Mouse (Mus musculus) MN1 (cell line): ENCODE data around the gene Ryr1.
"Not testable (repeated sequence)": the region's sequence is repeated elsewhere in the genome, so short reads cannot be mapped to it uniquely, and the experiment has no call there.

Experiments used
- DNase-seq: peaks from one replicate; pipeline ENCODE4 v3.0.0-alpha.2; 2016; ENCODE audit warnings: low spot score

Gene Ryr1

DNA sequence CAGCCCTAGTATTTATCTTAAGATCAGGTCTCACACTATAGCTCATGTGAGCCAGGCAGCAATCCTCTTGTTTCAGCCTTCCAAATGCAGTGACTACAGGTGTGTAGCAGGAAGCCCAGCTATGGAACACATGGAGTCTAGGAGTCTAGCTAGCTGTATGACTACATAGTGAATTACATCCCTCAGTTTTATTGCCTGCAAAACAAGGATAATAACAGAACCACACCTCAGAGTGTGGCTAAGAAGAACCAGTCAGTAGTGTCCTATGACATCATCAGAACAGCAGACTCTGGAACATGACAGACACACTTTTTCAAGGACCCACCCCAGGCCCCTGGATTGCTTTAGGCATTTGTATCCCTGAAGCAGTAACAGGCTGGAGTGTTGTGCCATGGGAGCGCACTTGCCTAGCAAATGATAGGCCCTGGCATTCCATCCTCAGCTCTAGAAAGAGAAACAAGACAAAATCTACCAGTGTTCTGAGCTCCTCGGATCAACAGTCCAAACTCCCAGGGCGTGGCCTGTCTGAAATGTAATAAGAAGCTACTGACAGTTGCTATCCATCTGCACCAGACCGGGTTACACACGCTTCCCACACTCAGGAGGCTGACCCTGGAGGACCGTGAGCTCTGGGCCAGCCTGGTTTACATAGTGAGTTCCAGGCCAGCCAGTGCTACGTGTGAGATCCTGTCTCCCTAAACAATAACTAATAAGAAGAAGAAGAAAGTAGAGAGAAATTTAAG lies 21.8 kb upstream of the Ryr1 start:
- no peak for DNase-seq

DNA sequence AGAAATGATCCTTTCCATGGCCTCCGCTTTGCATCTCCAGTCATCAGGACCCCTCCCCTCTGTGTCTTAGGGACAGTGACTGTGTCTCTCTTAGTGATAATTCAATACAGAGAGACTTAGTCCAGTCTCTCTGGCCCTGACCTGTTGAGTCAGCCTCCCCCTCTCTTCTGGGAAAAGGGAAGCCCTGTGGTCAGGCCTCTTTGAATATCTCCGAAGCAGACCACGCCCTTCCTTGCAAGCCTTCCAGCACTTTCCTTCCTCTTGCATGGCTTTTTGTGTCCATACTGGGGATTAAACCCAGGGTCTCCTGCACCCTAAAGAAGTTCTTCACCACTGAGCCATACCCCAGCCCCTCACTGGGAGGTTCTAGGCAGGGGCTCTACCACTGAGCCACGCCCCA lies 19.0 kb upstream of the Ryr1 start:
- no peak for DNase-seq

DNA sequence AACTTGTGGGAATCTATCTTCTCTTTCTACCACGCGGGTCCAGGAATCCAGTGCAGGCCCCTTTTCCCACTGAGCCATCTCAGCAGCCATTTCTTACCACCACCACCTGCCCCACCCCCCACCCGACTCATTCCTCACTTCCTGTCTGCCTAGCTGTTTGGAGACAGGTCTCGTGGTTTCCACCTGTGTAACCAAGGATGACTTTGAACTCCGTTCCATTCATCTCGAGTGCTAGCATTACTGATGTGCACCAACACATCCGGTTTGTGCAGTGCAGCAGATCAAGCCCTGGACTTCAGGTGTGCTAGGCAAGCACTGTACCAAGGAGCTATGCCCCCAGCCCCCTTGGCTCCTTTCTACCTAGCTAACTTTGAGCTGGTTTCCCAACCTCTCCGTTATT lies 16.4 kb upstream of the Ryr1 start:
- no peak for DNase-seq

DNA sequence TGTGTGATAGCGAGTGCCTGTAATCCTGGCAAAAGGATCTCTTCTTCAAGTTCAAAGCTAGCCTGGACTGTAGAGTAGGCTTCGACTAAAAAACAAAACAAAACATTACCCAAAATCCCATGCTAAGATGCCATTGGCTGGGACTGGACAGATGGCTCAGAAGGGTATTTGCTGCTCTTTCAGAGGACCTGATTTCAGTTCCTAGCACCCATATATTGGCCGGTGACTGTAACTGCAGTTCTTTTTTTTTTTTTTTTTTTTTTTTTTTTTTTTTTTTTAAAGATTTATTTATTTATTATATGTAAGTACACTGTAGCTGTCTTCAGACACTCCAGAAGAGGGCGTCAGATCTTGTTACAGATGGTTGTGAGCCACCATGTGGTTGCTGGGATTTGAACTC lies 14.3 kb upstream of the Ryr1 start:
- not testable (repeated sequence) for DNase-seq

DNA sequence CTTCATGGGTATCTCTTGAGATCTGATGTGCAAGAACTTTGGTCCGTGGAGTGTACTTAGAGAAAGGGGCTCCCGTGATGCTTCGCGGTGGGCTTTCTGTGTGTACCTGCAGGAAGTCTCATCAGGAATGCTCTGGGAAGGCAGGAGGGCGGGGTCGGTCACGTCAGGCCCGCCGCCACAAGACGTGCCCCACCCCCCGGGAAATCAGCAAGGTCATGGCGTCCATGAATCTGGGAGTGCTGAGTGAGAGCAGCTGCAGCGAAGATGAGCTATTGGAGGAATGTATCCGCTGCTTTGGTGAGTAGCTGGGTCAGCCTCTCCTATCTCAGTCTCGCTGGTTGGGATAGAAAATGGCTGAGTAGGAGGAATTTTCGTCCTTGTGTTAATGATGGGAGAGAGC lies 12.4 kb upstream of the Ryr1 start:
- no peak for DNase-seq

DNA sequence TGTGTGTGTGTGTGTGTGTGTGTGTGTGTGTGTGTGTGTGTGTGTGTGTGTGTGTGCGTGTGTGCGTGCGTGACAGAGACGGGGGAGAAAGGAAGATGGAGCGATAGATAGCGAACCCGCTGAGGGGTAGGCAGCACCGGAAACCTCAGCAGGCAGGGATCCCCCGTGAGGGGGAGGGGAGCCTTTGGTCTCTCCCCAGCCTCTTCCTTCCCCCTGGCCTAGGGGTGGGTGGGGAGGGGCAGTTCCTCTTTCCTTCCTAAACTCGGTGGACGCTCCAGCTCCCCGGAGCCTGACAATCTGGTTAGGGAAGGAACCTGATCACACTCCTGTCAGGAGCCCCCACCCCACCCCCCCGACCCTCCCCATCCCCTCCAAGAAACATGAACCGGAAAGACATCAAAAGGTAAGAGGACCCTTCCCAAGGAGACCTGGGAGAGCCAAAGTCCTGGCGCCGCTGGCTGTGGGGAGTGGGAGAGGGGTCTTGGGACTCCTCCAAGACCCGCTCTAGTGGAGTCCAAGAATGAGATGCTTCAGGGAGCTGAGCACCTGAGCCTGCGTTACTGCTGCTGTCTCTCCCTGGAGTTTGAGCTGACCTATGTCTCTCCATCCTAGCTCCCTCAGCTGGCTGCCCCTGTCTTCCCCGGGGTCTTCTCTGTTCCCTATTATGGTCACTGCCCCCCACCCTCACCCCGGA lies 9.9 kb upstream of the Ryr1 start, which contains the start of gene Rasgrp4:
Gene Rasgrp4 (plus strand): TSS at position 159 of the 694 bp plus-strand sequence.
- DNase-seq: no peak

DNA sequence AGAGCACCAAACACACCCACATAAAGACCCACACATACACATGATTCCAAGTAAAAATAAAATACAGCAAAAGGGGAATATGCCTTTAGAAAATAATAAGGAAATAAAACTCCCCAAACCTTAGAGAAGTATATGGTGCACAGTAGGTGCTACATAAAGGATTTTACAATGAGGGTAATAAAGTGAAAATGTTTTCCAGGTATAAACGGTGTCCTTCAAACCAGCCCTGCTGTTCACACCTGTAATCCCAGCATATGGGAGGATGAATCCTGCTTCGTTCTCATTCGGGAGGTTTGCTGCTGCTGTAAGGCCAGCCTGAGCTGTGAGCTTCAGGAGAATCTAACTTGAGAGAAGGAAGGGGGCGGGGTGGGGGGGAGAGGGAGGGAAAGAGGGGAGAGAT lies 9.3 kb upstream of the Ryr1 start:
- no peak for DNase-seq

DNA sequence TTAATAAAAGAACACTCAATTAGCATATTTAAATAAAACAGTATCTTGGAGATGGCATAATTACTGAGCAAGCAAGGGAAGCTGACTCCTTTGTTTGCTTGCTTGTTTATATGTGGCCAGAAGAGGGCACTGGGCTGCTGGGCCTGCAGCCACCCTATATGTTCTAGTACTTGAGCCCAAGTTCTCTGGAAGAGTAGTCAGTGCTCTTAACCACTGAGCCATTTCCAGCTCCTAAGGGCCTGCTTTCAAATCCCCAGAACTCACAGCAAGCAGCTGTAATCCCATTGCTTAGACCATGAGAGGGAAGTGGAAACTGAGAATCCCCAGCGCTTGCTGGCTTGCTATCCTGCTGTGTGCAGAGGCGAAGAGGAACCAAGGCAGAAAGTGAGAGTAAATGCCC lies 3.7 kb upstream of the Ryr1 start:
- DNase-seq: peak; percentile 21

DNA sequence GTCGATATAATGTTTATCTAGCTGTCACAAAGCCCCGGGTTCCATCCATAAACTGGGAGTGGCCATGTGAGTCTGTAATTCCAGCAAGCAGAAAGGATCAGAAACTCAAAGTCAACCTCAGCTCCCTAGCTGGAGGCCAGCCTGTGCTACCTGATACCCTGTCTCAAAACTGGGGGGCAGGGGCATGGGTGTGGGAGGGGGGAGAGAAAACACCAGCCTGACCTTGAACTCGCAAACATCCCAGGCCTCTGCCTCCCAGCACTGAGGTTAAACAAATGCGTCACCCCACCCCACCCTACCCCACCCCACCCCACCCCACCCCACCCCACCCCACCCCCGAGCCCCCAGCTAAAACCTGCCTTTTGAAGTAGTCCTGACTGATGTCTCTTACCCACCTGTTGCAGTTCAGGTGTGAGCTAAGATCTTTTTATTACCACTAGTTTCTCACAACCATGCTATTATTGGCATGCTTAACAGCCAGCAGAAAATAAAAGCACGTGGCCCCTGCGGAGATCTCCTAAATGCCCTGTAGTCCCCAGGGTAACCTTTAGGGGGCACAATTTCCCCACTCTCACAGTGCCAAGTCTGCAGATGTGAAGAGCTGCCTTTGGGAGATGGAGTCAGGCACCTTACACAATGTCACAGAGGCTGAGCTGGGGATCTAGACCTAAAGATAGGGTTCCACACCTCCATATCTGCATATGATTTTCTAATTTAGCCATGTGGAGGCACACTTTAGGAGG lies 1.4 kb upstream of the Ryr1 start:
- peak; percentile 59 for DNase-seq

DNA sequence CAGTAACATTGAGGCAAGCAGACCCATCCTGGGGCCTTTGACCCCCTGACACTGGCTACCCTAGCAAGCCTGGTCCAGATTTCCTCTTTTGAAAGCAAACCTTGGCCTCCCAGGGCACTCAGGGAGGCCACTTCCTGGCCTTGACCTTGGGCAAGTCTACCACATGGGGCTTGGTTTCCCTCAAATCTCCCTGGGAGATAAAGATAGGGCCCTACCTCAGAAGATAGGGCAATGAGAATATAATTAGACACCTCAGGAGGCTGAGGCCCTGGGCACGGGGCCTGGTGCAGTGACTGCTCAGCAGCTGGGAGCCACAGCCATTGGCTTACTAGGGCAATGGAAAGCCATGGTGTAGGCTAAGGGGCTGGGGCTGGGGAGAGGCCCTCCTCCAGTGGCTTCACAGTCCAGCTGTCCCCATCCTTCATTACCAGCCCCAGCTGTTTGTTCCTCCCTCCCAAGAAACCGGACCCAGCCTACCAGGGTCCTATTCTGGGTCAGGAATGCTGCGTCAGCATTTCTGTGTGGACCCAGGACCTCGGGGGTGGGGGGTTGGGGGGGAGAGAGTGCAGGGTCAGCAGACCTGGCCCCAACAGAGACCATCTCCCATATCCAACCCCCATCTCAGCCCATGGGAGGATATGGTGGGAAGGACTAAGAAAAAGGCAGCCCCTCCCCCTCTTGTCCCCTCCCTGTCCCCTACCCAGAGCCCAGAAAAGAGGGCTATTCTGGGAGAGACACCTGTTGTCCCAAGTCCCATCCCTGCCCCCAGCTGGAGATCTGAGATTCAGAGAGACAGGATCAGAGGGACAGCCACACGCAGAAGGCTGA lies 1.2 kb downstream of the Ryr1 start:
- no peak for DNase-seq

DNA sequence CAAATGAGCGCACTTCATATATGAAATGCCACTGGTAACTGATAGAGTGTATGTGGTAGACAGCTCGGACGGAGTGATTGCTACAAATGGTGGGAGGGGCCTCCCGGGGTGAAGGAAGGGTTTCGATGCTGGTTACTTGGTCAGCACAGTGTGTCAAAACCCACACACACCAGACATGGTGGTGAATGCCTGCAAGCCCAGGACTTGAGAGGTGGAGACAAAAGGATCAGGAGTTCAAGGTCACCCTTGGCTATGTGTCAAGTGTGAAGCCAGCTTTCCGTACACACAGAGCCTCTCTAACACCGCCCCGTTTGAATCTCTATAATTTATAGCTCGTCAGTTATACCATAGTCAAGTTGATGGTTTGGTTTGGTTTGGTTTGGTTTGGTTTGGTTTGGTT lies 2.2 kb downstream of the Ryr1 start:
- no peak for DNase-seq

DNA sequence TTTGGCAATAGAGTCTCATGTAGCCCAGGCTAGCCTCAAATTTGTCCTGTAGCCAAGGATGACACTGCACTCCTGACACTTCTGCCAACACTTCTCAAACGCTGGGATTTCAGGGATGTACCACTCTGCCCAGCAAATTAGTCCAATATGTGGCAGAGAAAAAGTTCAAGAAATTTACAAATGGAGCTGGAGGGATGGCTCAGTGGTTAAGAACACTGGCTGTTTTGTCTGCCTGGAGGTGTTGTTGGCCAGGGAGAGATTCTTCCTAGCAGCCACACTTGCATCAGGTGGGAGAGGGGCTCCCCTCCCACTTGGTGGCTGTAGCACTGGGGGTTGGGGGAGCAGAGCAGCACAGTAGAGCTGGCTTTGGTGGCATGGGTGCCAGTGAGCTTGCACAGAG lies 5.5 kb downstream of the Ryr1 start:
- DNase-seq: no peak

DNA sequence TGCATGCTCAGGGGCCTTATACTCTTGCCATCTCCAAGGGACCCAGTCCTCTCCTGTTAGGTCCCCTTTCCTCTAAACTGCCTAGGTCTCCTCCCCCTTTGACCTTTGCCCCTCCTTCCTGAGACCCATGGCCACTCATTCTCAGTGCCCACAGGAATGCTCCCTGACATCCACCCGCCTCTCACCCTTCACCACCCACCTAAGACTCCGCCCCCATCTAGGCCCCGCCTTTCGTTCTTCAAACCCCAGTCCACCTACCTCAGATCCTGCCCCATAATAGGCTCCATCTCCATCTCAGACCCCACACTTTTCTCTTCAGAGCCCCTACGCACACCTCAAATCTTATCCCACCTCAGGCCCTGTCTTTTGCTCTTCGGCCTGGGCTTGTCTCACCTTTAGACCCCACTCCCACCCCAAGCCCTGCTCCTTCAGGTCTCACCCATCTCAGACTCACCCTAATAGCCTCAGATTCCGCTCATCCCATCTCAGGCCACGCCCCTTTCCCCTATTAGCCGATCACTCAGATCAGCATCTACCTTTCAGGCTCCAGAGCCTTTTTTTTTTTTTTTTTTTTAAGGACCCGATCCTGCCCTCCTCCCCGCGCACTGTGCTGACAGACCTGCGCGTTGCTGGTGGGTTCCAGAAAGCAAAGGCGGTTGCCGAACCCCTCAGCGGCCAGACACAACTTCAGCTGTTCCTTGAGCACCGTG lies 6.7 kb downstream of the Ryr1 start:
- no peak for DNase-seq

DNA sequence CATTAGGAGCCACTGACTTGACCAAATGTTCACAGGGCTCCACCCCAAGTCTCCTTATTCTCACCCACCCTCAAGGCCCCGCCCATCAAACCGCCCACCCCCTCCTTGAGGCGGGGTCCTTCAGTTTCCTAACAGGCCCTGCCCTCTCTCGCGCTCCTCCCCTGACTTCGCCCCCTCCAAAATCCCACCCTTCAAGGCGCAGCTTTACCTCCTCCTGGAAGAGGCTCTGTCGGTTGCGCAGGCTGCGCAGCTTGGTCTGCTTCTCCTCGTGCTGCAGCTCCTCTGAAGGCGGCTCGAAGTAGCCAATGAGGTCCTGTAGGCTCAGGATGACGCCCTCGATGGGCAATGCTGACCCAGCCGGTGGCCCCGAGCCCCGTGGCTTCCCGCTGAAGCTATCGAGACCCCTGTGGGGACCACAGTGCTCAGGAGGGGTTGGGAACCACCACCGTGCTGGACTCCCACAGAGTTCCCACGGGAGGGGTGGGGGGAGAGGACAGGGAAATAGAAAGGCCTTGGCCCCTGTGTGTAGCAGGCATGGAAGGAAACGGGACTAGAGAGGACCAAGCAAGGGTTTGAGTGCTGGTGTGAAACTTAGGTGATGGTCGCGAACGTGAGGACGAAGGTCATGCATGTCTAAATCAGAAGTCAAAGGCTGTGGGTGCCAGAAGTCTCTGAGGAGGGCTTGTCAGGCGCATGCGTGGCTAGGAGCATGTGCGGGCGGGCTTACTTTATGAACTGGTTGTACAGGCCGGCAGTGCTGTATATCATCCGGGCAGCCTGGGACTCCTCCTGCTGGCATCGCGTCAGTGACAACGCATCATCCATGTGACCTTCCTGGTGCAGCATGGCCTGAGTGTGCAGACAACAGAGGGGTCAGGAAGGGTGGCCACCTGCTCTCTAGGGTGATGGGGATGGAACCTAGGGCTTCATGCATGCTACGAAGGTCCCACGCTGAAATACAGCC lies 15.7 kb downstream of the Ryr1 start:
- DNase-seq: no peak

DNA sequence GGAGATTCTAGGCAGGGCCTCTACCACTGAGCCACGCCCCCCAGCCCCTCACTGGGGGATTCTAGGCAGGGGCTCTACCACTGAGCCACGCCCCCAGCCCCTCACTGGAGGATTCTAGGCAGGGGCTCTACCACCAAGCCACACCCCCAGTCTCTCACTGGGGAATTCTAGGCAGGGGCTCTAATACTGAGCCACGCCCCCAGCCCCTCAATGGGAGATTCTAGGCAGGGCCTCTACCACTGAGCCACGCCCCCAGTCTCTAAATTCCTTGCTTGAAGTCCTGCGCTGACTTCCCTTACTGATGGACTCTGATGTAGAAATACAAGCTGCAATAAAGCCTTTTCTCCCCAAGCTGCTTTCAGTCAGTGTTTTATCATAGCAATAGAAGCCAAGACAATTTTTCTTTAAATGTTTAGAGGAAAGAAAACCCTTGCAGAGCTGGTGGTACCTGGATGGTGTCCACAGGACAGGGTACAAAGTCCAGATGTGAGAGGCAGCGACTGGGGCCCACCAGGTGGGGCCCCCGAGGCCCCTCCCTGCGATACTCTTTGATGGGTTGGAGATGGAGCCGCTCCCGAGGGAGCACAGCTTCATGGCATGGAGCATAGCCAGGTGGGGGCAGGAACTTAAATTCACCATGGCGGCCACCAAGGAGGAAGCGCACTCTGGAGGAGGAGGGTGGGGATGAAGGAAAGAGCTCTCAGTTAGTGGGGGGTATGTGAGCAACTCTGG lies 23.5 kb downstream of the Ryr1 start:
- DNase-seq: no peak

DNA sequence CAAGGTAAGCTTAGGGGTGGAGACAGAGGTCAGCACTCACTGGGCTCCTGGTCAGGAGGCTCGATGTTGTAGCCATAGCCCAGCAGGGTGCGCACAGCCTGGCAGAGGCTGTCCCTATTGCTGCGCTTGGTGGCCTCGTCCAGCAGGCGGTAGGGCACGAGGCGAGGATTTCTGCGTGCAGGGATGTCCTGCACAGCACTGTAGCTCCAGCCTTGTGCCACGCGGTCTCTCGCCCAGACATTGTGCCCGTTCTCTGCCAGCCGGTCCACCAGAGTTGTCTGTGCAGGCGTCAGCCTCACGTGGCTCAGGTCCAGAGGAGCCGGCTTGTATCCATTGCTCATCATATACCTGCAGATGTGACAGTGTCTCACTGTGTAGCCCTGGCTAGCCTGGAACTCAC lies 27.8 kb downstream of the Ryr1 start:
- DNase-seq: no peak

DNA sequence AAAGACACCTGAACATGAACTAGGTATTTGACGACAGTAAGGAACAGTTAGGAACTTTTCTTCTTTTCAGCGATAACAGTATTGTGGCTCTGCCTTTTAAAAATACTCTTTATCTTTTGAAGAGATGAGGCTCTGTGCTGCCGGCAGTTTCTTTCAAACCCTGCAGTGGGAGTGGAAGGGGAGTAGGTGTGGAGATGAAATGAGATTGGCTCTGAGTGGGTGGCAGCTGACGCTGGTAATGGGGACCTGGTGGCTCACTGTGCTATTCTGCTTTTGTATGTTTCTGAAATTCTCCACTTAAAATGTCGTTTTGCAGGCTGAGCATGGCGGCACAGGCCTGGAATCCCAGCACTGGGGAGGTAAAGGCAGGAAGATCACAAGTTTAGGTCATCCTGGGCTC lies 36.2 kb downstream of the Ryr1 start:
- no peak for DNase-seq

DNA sequence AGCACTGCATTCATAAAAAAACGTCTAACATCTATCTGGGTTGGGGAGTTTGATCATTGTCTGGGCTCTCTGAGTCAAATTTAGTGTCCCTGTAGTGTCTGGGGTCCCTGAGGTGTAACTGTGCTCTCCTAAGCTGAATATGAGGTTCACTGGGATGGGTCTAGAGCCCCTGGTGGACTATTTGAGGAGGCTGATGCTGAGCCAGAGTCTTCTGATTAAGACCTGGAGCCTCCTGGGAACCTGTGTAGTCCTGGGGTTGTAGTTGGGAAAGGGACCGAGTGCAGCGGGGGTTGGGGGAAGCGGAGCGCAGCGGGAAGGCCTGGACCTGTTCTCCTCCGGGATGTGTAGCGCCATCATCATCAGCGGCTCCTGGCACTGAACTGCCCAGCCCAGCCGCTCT lies 38.1 kb downstream of the Ryr1 start:
- DNase-seq: no peak

DNA sequence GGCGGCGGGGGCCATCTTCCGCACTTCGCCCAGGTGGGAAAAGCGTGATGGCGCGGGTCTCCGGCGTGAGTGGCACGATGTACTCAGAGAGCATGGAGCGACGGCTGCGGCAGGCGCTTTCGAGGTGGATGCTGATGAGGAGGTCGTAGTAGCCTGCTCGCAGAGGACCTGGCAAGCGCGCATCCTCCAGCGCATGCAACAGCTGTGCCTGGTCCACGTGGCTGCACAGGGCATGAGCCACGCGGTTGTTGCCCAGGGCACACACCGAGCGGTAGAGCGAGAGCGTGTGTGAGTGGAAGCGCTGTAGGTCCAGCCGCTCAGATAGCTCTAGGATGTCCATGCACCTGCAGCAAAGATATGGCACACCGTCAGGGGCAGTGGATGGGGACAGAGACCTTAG lies 39.0 kb downstream of the Ryr1 start:
- DNase-seq: no peak

DNA sequence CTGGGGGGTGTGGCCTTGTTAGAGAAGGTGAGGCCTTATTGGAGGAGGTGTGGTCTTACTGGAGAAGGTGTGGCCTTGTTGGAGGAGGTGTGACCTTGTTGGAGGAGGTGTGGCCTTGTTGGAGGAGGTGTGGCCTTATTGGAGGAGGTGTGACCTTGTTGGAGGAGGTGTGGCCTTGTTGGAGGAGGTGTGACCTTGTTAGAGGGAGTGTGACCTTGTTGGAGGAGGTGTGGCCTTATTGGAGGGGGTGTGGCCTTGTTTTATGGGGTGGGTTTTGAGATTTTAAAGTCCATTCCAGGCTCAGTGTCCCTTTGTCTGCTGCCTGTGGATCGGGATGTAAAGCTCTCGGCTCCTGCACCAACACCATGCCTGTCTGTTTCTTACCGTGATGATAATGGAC lies 40.6 kb downstream of the Ryr1 start:
- DNase-seq: no peak
